Mouse (Mus musculus) liver, embryonic 14.5 days (tissue): Measurements from ENCODE around the gene Zc3h6. TPM values are rescaled to one million over a fixed set of nuclear protein-coding genes. Genes with fewer than 3 reads are reported as not detected.

Experiments used
- ATAC-seq: fragments of 200-750 bp; cut with Nextera tagmentation; 2 replicates; pipeline ENCODE4 v1.8.0; 2017; ENCODE audit warnings: moderate number of reproducible peaks, mild to moderate bottlenecking, moderate library complexity; ENCODE audit not compliant: insufficient read depth
- DNase-seq, 3 experiments: peaks; one replicate each; pipeline ENCODE4 v3.0.0-alpha.2; 2012 to 2013; ENCODE audit warnings: low read depth in 3 of 3, low spot score in 3 of 3
- H3K27ac ChIP-seq: fragments of 300-500 bp; sonication (generic); 2 replicates; pipeline ENCODE4 v1.5.1; 2014; ENCODE audit warnings: moderate library complexity, mild to moderate bottlenecking, control low read depth, inconsistent platforms
- H3K27me3 ChIP-seq: fragments of 300-500 bp; sonication (generic); 2 replicates; pipeline ENCODE4 v1.6.1; 2014; ENCODE audit warnings: mild to moderate bottlenecking, low read length, moderate library complexity; ENCODE audit not compliant: control insufficient read depth, insufficient read depth
- H3K36me3 ChIP-seq: fragments of 300-500 bp; sonication (generic); replicated peaks from 2 replicates; pipeline ENCODE4 v1.6.1; 2014; ENCODE audit warnings: low read depth; ENCODE audit not compliant: control insufficient read depth, insufficient read depth
- H3K4me1 ChIP-seq, 2 experiments: fragments of 200-500 bp in 1 of 2; fragments of 300-500 bp in 1 of 2; sonication (generic) in 1 of 2; replicated peaks; 2 replicates each; pipeline ENCODE4 v1.6.1; 2012 to 2014; ENCODE audit warnings: antibody characterized with exemption in 1 of 2, inconsistent platforms in 1 of 2, low read length in 1 of 2; ENCODE audit not compliant: control insufficient read depth in 2 of 2, insufficient read depth in 2 of 2
- H3K4me2 ChIP-seq: fragments of 300-500 bp; sonication (generic); 2 replicates; pipeline ENCODE4 v1.6.1; 2014; ENCODE audit warnings: low read depth, mild to moderate bottlenecking, control low read depth, moderate library complexity
- H3K4me3 ChIP-seq, 2 experiments: fragments of 200-500 bp in 1 of 2; fragments of 300-500 bp in 1 of 2; sonication (generic) in 1 of 2; 2 replicates each; pipeline ENCODE4 v1.5.1; 2012 to 2014; ENCODE audit warnings: low read depth in 2 of 2, low read length in 2 of 2, mild to moderate bottlenecking in 2 of 2, control low read depth in 1 of 2, inconsistent platforms in 1 of 2, moderate library complexity in 1 of 2; ENCODE audit not compliant: insufficient read depth in 1 of 2
- H3K9ac ChIP-seq: fragments of 300-500 bp; sonication (generic); replicated peaks from 2 replicates; pipeline ENCODE4 v1.6.1; 2014; ENCODE audit warnings: mild to moderate bottlenecking, control low read depth, moderate library complexity
- H3K9me3 ChIP-seq: fragments of 300-500 bp; sonication (generic); 2 replicates; pipeline ENCODE4 v1.6.1; 2016; ENCODE audit warnings: low read length, mixed read lengths; ENCODE audit not compliant: control insufficient read depth
- CTCF ChIP-seq: IDR thresholded peaks from 2 replicates; pipeline ENCODE4 v1.5.1; 2016; ENCODE audit warnings: antibody characterized with exemption, low read depth, control low read depth
- EP300 ChIP-seq: IDR thresholded peaks from 2 replicates; pipeline ENCODE4 v1.6.1; 2016; ENCODE audit warnings: antibody characterized with exemption, low read depth
- WGBS: fragments of 180-500 bp; shearing (Covaris S2); extraction: QIAGEN DNeasy Blood & Tissue Kit; methylation state at CpG from one replicate; pipeline ENCODE4 v1.1.7; 2014; ENCODE audit not compliant: insufficient replicate concordance; 5-methylcytosine and 5-hydroxymethylcytosine counted together
- polyA plus RNA-seq, 2 experiments: library from polyadenylated mRNA; depleted of rRNA in 1 of 2; stranded (reverse) in 1 of 2; unstranded in 1 of 2; fragments of >200 nt; fragmentation: Nextera tagmentation in 1 of 2; extraction: Ambion mirVana in 1 of 2; gene quantifications; 2 replicates each; pipeline versions ENCODE4 v1.2.1 to v1.2.3; 2012 to 2014

The Zc3h6 gene
- polyA plus RNA-seq, 2 experiments = 0.56 to 0.75 TPM

DNA sequence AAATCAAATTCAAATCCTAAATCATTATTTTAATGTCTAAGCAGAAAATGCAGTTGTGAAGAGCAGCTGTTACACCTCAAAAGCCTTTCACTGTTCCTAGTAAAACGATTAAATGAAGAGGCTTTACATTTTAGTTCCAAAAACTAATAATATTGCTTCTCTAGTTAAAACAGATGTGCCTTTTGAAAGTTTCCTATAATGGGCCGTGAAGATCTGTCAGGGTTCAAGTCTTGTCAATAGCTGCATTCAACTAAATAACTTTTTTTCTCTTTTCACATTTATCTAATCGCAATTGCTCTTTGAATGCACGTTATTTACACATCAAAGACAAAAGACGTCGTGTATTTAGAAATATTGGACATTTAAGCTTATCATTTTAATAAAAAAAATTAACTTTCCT, 966 bp upstream of the Zc3h6 start:
- Histone ChIP-seq H3K27ac (no peak overlapping the region), H3K4me3 (peak overlapping the region; percentile 90 to 94; a peak in 3 of 4 replicates), H3K4me2 (peak overlapping the region; percentile 84), H3K9me3 (no peaks in the 10 kb centered on the region), H3K36me3 (no peaks in the 10 kb centered on the region), H3K9ac (peak overlapping the region; percentile 91), H3K4me1 (peaks cover 8% of the 10 kb centered on the region in 2 experiments; a peak in 3 of 4 replicates), H3K27me3 (no peaks in the 10 kb centered on the region)
- DNase-seq (no peak), ATAC-seq (no peak)
- 22% methylated on average over 6 of the region's 6 CpGs for WGBS
- TF ChIP-seq EP300 = no peak
- no peak for TF ChIP-seq CTCF

DNA sequence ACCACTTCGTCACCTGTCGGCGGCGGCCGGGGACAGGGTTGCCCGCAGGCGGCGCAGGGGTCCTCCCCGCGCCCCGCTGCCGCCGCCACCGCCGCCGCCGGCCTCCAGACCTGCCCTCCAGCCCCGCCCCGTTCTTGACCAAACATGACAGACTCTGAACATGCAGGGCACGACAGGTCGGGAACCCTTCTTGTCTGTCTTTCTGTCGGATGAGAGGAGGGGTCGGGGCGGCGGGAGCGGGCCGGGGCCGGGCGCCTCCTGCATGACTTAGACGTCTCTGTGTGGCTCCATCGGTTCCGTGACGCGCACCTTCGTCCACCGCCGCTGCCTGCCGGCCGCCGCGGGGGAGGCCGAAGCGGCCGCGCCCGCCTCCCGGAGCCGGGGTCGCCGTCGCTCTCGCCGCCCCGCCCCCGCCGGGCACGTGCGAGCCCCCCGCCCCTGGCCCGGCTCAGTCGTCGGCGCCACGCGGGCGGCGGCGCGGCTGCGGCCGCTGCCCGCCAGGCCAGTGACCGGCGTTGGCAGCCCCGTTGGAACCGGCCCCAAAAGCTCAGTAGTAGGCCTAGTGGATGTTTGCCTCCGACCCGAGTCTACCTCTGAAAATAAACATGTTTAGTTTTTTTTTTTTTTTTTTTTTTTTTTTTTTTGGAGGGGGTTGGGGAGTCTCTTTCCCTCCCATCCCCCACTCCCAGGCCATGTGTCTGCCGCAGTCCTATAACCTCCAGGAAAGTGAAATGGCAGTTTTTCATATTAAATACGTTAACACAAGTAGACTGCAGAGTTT, 649 bp downstream of the Zc3h6 start, which contains the start of gene Gm10762:
Gene Gm10762, minus strand, starts transcription at position 65 of the 781 bp plus-strand sequence.
- no peaks in the 10 kb centered on the region for H3K9me3 ChIP-seq
- TF ChIP-seq CTCF (no peak), EP300 (no peak)
- peak within 1 kb of the TSS; percentile 100 for H3K9ac ChIP-seq
- H3K36me3 ChIP-seq = no peaks in the 10 kb centered on the region
- DNase-seq = peak; percentile 49 to 61 (median 60)
- peak within 1 kb of the TSS; percentile 84 for H3K4me2 ChIP-seq
- peak within 1 kb of the TSS; percentile 93 for H3K27ac ChIP-seq
- H3K27me3 ChIP-seq = no peaks in the 10 kb centered on the region
- ATAC-seq = peak; percentile 81
- H3K4me1 ChIP-seq = peaks cover 8% of the 10 kb centered on the region in 2 experiments; a peak in 3 of 4 replicates
- H3K4me3 ChIP-seq = peak within 1 kb of the TSS; percentile 90 to 94
- WGBS = under 1% methylated on average over 76 of the region's 80 CpGs

DNA sequence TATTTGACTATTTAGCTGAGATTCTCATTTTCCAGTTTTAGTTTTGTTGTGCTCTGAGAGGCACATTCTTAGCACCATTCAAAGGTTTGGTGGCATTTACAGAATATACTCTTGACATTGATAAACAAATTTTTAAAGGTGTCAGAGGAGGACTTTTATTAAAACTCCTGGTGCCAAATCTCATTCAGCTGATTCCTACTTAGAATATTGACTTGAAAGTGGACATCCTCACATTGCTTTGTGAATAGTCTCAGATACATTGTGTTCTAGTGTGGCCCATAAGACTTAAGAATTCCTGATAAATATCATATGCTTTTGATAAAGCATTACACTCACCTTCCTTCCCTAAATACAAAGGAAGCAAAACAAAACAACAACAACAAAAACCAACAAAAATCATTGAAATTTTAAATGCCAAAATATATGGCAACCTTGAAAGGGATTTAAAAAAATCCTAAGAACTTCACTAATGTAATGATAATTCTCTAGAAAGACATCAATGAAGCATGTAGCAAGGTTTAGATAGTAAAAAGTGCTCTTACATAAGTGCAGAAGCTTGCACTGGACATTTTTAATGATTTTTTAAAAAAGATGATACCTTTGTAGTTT, 1.4 kb downstream of the Zc3h6 start:
- Histone ChIP-seq H3K27me3 (no peaks in the 10 kb centered on the region), H3K4me2 (peak overlapping the region; percentile 79), H3K36me3 (no peaks in the 10 kb centered on the region), H3K9me3 (no peaks in the 10 kb centered on the region), H3K9ac (peak overlapping the region; percentile 100), H3K4me3 (peak overlapping the region; percentile 86 to 94), H3K4me1 (peaks cover 8% of the 10 kb centered on the region in 2 experiments; a peak in 3 of 4 replicates), H3K27ac (peak overlapping the region; percentile 21; the same call in 1 of the 2 replicates)
- no peak for TF ChIP-seq EP300
- DNase-seq = no peak
- ATAC-seq = no peak

DNA sequence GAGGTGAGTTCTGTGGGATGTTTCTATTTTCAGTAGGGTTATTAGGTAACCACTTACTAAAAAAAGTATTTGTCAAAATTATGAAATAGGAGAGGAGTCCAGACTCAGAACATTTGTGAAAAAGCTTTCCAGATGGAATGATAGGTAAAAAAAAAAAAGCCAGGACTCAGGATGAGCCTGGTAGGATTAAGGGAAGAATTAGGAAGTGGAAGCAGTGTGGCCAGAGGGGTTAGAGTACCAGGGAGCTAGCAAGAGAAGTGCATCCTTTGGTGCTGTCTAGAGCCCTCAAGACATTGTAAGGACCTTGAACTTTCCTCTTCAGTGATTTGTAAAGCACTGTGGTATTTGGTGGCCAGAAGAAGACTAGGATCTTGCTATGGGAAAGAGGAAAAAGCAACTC, 5.1 kb downstream of the Zc3h6 start:
- no peaks in the 10 kb centered on the region for H3K36me3 ChIP-seq
- H3K9me3 ChIP-seq = no peaks in the 10 kb centered on the region
- H3K4me1 ChIP-seq = peaks cover 3% of the 10 kb centered on the region in 2 experiments; a peak in 2 of 4 replicates
- no peaks in the 10 kb centered on the region for H3K27me3 ChIP-seq
- TF ChIP-seq EP300 = no peak
- TF ChIP-seq CTCF = no peak
- no peak for ATAC-seq
- H3K27ac ChIP-seq = no peak overlapping the region
- DNase-seq = no peak
- no peak overlapping the region for H3K4me2 ChIP-seq
- H3K4me3 ChIP-seq = no peak overlapping the region
- no peak overlapping the region for H3K9ac ChIP-seq

DNA sequence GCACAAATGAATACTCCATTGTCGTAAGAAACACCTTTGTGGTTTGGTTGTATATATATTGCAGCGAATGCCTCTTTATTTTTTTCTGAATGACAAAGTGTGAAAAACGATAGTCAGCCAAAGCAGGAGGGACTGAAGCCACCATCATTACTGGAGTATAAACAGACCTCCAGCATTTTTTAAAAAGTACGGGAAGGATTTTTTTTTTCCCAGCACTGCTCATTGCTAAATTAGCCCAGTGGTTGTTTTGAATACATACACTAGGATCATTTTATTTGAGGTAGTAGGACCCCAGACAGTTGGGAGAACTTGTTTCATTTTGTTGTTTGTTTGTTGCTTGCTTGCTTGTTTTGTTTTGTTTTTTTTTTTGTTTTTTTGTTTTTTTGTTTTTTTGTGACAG, 8.4 kb downstream of the Zc3h6 start:
- H3K9ac ChIP-seq = no peak overlapping the region
- no peaks in the 10 kb centered on the region for H3K9me3 ChIP-seq
- 70% methylated on average over 4 of the region's 4 CpGs for WGBS
- H3K4me3 ChIP-seq = no peak overlapping the region
- no peaks in the 10 kb centered on the region for H3K4me1 ChIP-seq
- DNase-seq (no peak), ATAC-seq (no peak)
- H3K27ac ChIP-seq = no peak overlapping the region
- H3K4me2 ChIP-seq = no peak overlapping the region
- H3K36me3 ChIP-seq = no peaks in the 10 kb centered on the region
- no peaks in the 10 kb centered on the region for H3K27me3 ChIP-seq
- TF ChIP-seq EP300 (no peak), CTCF (no peak)
